In the genomic region with DNA sequence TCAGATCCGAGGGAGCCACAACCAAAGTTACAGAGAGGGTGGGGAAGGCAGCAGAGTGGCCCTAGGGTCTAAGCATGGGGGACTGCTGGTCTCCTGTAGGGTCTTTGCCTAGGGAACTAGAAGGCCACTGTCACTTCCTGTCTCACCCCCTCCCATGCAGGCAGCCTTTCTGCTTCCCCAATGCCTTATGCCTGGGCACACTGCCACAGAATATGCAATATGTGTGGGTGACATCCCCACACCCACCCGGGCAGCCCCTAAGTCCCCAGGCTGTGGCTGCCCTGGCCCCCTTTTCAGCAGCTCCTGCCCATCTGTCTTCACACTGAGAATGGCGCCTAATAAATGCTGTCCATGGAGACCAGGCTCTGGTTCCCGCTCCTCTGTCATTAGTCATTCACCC, we compare ENCODE assay signal across 22 mouse cellular contexts. TPM values are rescaled to one million over a fixed set of nuclear protein-coding genes. Genes with fewer than 3 reads are reported as not detected.
DNase-seq lines count a peak whose midpoint lies in the region; ATAC-seq lines count a peak whose summit lies in the region.
"Had no signal": no experiment of that assay in that cellular context is flagged by ENCODE, and none has a peak within 500 bp of the region (broad histone marks: within the 10 kb centered on the region; RNA-seq: fewer than 3 reads in every experiment).

No protein-coding gene starts in this region.

- peaks cover 50% of the 10 kb centered on the region for H3K27me3 ChIP-seq in heart, embryonic 10.5 days (ENCODE audit: insufficient read depth, poor library complexity, severe bottlenecking)

- peaks cover 48% of the 10 kb centered on the region for H3K4me1 ChIP-seq in heart, embryonic 10.5 days

- H3K4me3 ChIP-seq in heart, embryonic 10.5 days = no peak overlapping the region
- H3K4me3 ChIP-seq: embryonic facial prominence, embryonic 15.5 days; forebrain, embryonic 10.5 days; heart, adult 2 months; hindbrain, embryonic 10.5 days; intestine, embryonic 15.5 days; left cerebral cortex, adult 2 months; liver, embryonic 13.5 days had no signal

- ATAC-seq in common myeloid progenitor, adult 5-6 weeks (replicated peaks; ENCODE audit: low read depth, poor library complexity, severe bottlenecking) = peak; percentile 63
- ATAC-seq in erythroblast, adult 5-6 weeks (replicated peaks; ENCODE audit: low FRiP score, poor library complexity, severe bottlenecking) = no peak
- ATAC-seq: forebrain, embryonic 16.5 days; hindbrain, embryonic 16.5 days; intestine, embryonic 15.5 days had no signal

- DNase-seq in adrenal gland, adult 8-10 months = peak; percentile 47
- no peak for DNase-seq in adrenal gland, postnatal 4 days (ENCODE audit: low spot score in 2 of 2)
- DNase-seq in heart, embryonic 10.5 days (ENCODE audit: low spot score) = no peak
- no peak for DNase-seq in heart, adult 18-20 months
- peak; percentile 41 to 67 for DNase-seq in lung, postnatal 4 days
- no peak for DNase-seq in MN1 (ENCODE audit: low spot score)
- DNase-seq: cerebellum, adult 11 months; gastrocnemius, postnatal 10 days; heart, adult 2 months; kidney, adult 8-10 months; kidney, postnatal 10 days; liver, embryonic 13.5 days had no signal

- H3K9me3 ChIP-seq in heart, embryonic 10.5 days = no peaks in the 10 kb centered on the region
- H3K9me3 ChIP-seq: embryonic facial prominence, embryonic 15.5 days; forebrain, embryonic 10.5 days; hindbrain, embryonic 10.5 days; intestine, embryonic 15.5 days; liver, embryonic 13.5 days had no signal

- H3K36me3 ChIP-seq in heart, embryonic 10.5 days = no peaks in the 10 kb centered on the region
- H3K36me3 ChIP-seq: embryonic facial prominence, embryonic 15.5 days; forebrain, embryonic 10.5 days; hindbrain, embryonic 10.5 days; intestine, embryonic 15.5 days; liver, embryonic 13.5 days had no signal

- WGBS in heart, embryonic 10.5 days = 41% methylated on average over 4 of the region's 4 CpGs

- H3K27ac ChIP-seq in heart, embryonic 10.5 days = peak overlapping the region; percentile 43; the same call in 1 of the 2 replicates
- H3K27ac ChIP-seq: embryonic facial prominence, embryonic 15.5 days; forebrain, embryonic 10.5 days; heart, adult 2 months; hindbrain, embryonic 10.5 days; intestine, embryonic 15.5 days; left cerebral cortex, adult 2 months; liver, embryonic 13.5 days; macrophage had no signal

RNA-seq across cellular contexts. Expression of a gene that starts 22.8 kb away (rescaled TPM):
- total RNA-seq in adrenal gland, adult 8-10 months (2022) = 10 to 100 TPM; 39.8 to 60.3 (median 49.4) TPM
- 10 to 100 TPM; 33.5 to 33.7 TPM for total RNA-seq in adrenal gland, postnatal 4 days (2021)
- 25.5 and 28.4 TPM in 2 replicates for polyA plus RNA-seq in heart, embryonic 10.5 days (2016; fragmentation: Nextera tagmentation; extraction: Ambion mirVana)
- total RNA-seq in heart, adult 18-20 months (2021) = 10 to 100 TPM; 44.7 to 51.8 TPM
- total RNA-seq in common myeloid progenitor, adult 5-6 weeks (2017) = 4.8 and 8.5 TPM in 2 replicates
- 4.4 and 16.7 TPM in 2 replicates for total RNA-seq in erythroblast, adult 5-6 weeks (2015; ENCODE audit: low replicate concordance)
- total RNA-seq in erythroblast, adult 5-6 weeks (2017; ENCODE audit: low replicate concordance) = 3.3 and 5.7 TPM in 2 replicates

RNA-seq across cellular contexts. Expression of a gene that starts 36.9 kb away (rescaled TPM):
- 1,000 to 10,000 TPM; 1,385 to 1,638 (median 1,575) TPM for total RNA-seq in adrenal gland, adult 8-10 months (2022)
- 100 to 1,000 TPM; 684 to 719 TPM for total RNA-seq in adrenal gland, postnatal 4 days (2021)
- 17.0 and 34.2 TPM in 2 replicates for polyA plus RNA-seq in heart, embryonic 10.5 days (2016; fragmentation: Nextera tagmentation; extraction: Ambion mirVana)
- total RNA-seq in heart, adult 18-20 months (2021) = 100 to 1,000 TPM; 237 to 244 TPM
- not detected in 2 replicates for total RNA-seq in common myeloid progenitor, adult 5-6 weeks (2017)
- not detected in 2 replicates for total RNA-seq in erythroblast, adult 5-6 weeks (2015; ENCODE audit: low replicate concordance)
- total RNA-seq in erythroblast, adult 5-6 weeks (2017; ENCODE audit: low replicate concordance) = not detected in 2 replicates
- polyA plus RNA-seq: macrophage had no signal

RNA-seq across cellular contexts. Expression of a gene that starts 41.7 kb away (rescaled TPM):
- total RNA-seq in adrenal gland, adult 8-10 months (2022) = 10 to 100 TPM in 2 of 4 experiments, 1 to 10 TPM in 2; 4.3 to 11.4 (median 8.5) TPM
- 10 to 100 TPM; 61.3 to 62.0 TPM for total RNA-seq in adrenal gland, postnatal 4 days (2021)
- polyA plus RNA-seq in heart, embryonic 10.5 days (2016; fragmentation: Nextera tagmentation; extraction: Ambion mirVana) = 323 and 372 TPM in 2 replicates
- 10 to 100 TPM; 58.6 to 66.5 TPM for total RNA-seq in heart, adult 18-20 months (2021)
- 107 and 123 TPM in 2 replicates for total RNA-seq in common myeloid progenitor, adult 5-6 weeks (2017)
- total RNA-seq in erythroblast, adult 5-6 weeks (2015; ENCODE audit: low replicate concordance) = 79.8 and 117 TPM in 2 replicates
- 67.2 and 74.4 TPM in 2 replicates for total RNA-seq in erythroblast, adult 5-6 weeks (2017; ENCODE audit: low replicate concordance)

Comparison
In these comparisons a context has a peak if more than half of its experiments do, and no peak if none do; other contexts are left out.
1. DNase-seq: peak in adrenal gland, adult 8-10 months (single experiment) and lung, postnatal 4 days (2 of 2); none in adrenal gland, postnatal 4 days (0 of 2), heart, embryonic 10.5 days (single experiment), heart, adult 18-20 months (0 of 2) and MN1 (single experiment).
2. RNA of a gene that starts 36.9 kb away (total RNA-seq): 1,385 to 1,638 TPM in adrenal gland, adult 8-10 months, 684 to 719 TPM in adrenal gland, postnatal 4 days and 237 to 244 TPM in heart, adult 18-20 months; not detected in common myeloid progenitor, adult 5-6 weeks and not detected in erythroblast, adult 5-6 weeks; every median in the first group is over 100 times any median in the second.